Mouse (Mus musculus): Measurements from ENCODE around the gene Zfand2b.

DNA sequence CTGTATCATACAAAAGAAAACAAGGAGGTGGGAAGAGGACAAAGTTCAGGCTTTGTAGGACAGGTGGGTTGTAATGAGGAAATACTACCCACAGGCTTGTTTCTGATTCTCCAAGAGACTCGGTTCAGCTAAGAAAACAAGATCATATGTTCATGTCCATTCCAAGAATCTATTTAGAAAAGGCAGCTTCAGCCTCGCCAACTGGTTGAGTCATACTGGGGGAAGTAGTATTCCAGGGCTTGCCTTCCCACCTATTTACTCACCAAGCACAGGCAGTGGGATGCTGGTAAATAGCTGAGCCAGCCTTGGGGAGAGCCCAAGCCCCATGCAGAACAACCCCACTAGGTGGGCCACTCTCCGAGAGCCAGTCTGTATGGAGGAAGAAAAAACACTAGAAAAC is 39.8 kb upstream of the Zfand2b start:
- no peak for TF ChIP-seq CTCF (IDR thresholded peaks at IDR 0.05)
- TF ChIP-seq POLR2A (IDR thresholded peaks at IDR 0.05; ENCODE audit: insufficient read depth, low read depth, low read length) = no peak

Measured in heart, adult 2 months (tissue).